Mouse (Mus musculus): Measurements from ENCODE around the gene Cth.

Gene Cth

GRCm38 (mm10) chr3:157847338-157848284 is 77.3 kb downstream of the Cth start:
- in situ Hi-C loops (cut with MboI, MseI): no loop called here
